Mouse (Mus musculus): ENCODE measurements around the gene Dagla. TPM values are rescaled to one million over a fixed set of nuclear protein-coding genes. Genes with fewer than 3 reads are reported as not detected.

The Dagla gene
- polyA plus RNA-seq, 1 experiment from 2014 or later = 0.20 TPM

- H3K9ac ChIP-seq = no peak overlapping the region
- H3K4me1 ChIP-seq (replicated peaks) = peaks cover 15% of the 10 kb centered on the region
- H3K27ac ChIP-seq = no peak overlapping the region
- no peak overlapping the region for H3K4me3 ChIP-seq (replicated peaks)
- no peak overlapping the region for H3K4me2 ChIP-seq
- peaks cover 45% of the 10 kb centered on the region for H3K27me3 ChIP-seq
- ATAC-seq (ENCODE audit: low read depth) (no peak), DNase-seq (no peak)
- 61% methylated on average over 5 of the region's 5 CpGs for WGBS (ENCODE audit: insufficient replicate concordance)
- no peaks in the 10 kb centered on the region for H3K9me3 ChIP-seq (replicated peaks)
- no peaks in the 10 kb centered on the region for H3K36me3 ChIP-seq
These were observed 2.7 kb upstream of the Dagla start for GRCm38 (mm10) chr19:10307351-10307750.

- no peak overlapping the region for H3K4me2 ChIP-seq
- H3K4me1 ChIP-seq (replicated peaks) = peaks cover 15% of the 10 kb centered on the region
- no peaks in the 10 kb centered on the region for H3K9me3 ChIP-seq (replicated peaks)
- no peak overlapping the region for H3K9ac ChIP-seq
- H3K27me3 ChIP-seq = peaks cover 52% of the 10 kb centered on the region
- no peaks in the 10 kb centered on the region for H3K36me3 ChIP-seq
- no peak overlapping the region for H3K4me3 ChIP-seq (replicated peaks)
- ATAC-seq (ENCODE audit: low read depth) = no peak
- no peak for DNase-seq
- WGBS (ENCODE audit: insufficient replicate concordance) = 72% methylated on average over 5 of the region's 5 CpGs
- no peak overlapping the region for H3K27ac ChIP-seq
These were observed 2.0 kb upstream of the Dagla start for GRCm38 (mm10) chr19:10306521-10307243.

- DNase-seq (no peak), ATAC-seq (ENCODE audit: low read depth) (no peak)
- 50% methylated on average over 12 of the region's 12 CpGs for WGBS (ENCODE audit: insufficient replicate concordance)
- no peak overlapping the region for H3K9ac ChIP-seq
- no peak overlapping the region for H3K27ac ChIP-seq
- H3K4me1 ChIP-seq (replicated peaks) = peaks cover 15% of the 10 kb centered on the region
- peaks cover 52% of the 10 kb centered on the region for H3K27me3 ChIP-seq
- H3K36me3 ChIP-seq = no peaks in the 10 kb centered on the region
- no peak overlapping the region for H3K4me2 ChIP-seq
- no peak overlapping the region for H3K4me3 ChIP-seq (replicated peaks)
- H3K9me3 ChIP-seq (replicated peaks) = no peaks in the 10 kb centered on the region
These were observed 963 bp upstream of the Dagla start for GRCm38 (mm10) chr19:10305640-10306039.

- ATAC-seq (ENCODE audit: low read depth) = no peak
- DNase-seq = no peak
These were observed 282 bp downstream of the Dagla start for GRCm38 (mm10) chr19:10304395-10304794.

GRCm38 (mm10) chr19:10302852-10303251, 1.8 kb downstream of the Dagla start:
- Histone ChIP-seq H3K9ac (no peak overlapping the region), H3K27ac (no peak overlapping the region), H3K4me1 (replicated peaks) (peaks cover 15% of the 10 kb centered on the region), H3K4me2 (no peak overlapping the region), H3K9me3 (replicated peaks) (no peaks in the 10 kb centered on the region), H3K36me3 (no peaks in the 10 kb centered on the region), H3K4me3 (replicated peaks) (no peak overlapping the region), H3K27me3 (peaks cover 52% of the 10 kb centered on the region)
- no peak for DNase-seq
- 65% methylated on average over 3 of the region's 3 CpGs for WGBS (ENCODE audit: insufficient replicate concordance)
- no peak for ATAC-seq (ENCODE audit: low read depth)

More at GRCm38 (mm10) chr19:10304395-10304794, 282 bp downstream of the Dagla start:
- H3K27me3 ChIP-seq = peaks cover 52% of the 10 kb centered on the region
- 9% methylated on average over 37 of the region's 37 CpGs for WGBS (ENCODE audit: insufficient replicate concordance)
- H3K4me1 ChIP-seq (replicated peaks) = peaks cover 15% of the 10 kb centered on the region
- H3K27ac ChIP-seq = no peak overlapping the region
- no peaks in the 10 kb centered on the region for H3K9me3 ChIP-seq (replicated peaks)
- no peaks in the 10 kb centered on the region for H3K36me3 ChIP-seq
- H3K4me3 ChIP-seq (replicated peaks) = peak overlapping the region; percentile 60
- H3K4me2 ChIP-seq = peak overlapping the region; percentile 70
- H3K9ac ChIP-seq = peak overlapping the region; percentile 57

- Histone ChIP-seq H3K9ac (no peak overlapping the region), H3K9me3 (replicated peaks) (no peaks in the 10 kb centered on the region), H3K4me1 (replicated peaks) (peaks cover 16% of the 10 kb centered on the region), H3K27ac (no peak overlapping the region), H3K4me3 (replicated peaks) (no peak overlapping the region), H3K4me2 (no peak overlapping the region), H3K27me3 (peaks cover 44% of the 10 kb centered on the region), H3K36me3 (no peaks in the 10 kb centered on the region)
- DNase-seq = no peak
- no peak for ATAC-seq (ENCODE audit: low read depth)
- 37% methylated on average over 4 of the region's 4 CpGs for WGBS (ENCODE audit: insufficient replicate concordance)
These were observed 2.8 kb downstream of the Dagla start for GRCm38 (mm10) chr19:10301866-10302356.

GRCm38 (mm10) chr19:10301263-10301662, 3.4 kb downstream of the Dagla start:
- Histone ChIP-seq H3K4me3 (replicated peaks) (no peak overlapping the region), H3K4me1 (replicated peaks) (peaks cover 19% of the 10 kb centered on the region), H3K36me3 (no peaks in the 10 kb centered on the region), H3K27me3 (peaks cover 44% of the 10 kb centered on the region), H3K9ac (no peak overlapping the region), H3K27ac (no peak overlapping the region), H3K4me2 (no peak overlapping the region), H3K9me3 (replicated peaks) (no peaks in the 10 kb centered on the region)
- ATAC-seq (ENCODE audit: low read depth) = no peak
- 32% methylated on average over 11 of the region's 11 CpGs for WGBS (ENCODE audit: insufficient replicate concordance)
- DNase-seq = no peak

- DNase-seq (no peak), ATAC-seq (ENCODE audit: low read depth) (no peak)
- Histone ChIP-seq H3K9me3 (replicated peaks) (no peaks in the 10 kb centered on the region), H3K27me3 (peaks cover 45% of the 10 kb centered on the region), H3K4me2 (no peak overlapping the region), H3K4me1 (replicated peaks) (peaks cover 19% of the 10 kb centered on the region), H3K9ac (no peak overlapping the region), H3K27ac (no peak overlapping the region), H3K36me3 (no peaks in the 10 kb centered on the region), H3K4me3 (replicated peaks) (no peak overlapping the region)
- WGBS (ENCODE audit: insufficient replicate concordance) = 49% methylated on average over 4 of the region's 4 CpGs
These were observed 3.9 kb downstream of the Dagla start for GRCm38 (mm10) chr19:10300809-10301208.

- Histone ChIP-seq H3K4me1 (replicated peaks) (peaks cover 11% of the 10 kb centered on the region; the same call in 1 of the 2 replicates), H3K4me2 (no peak overlapping the region), H3K36me3 (no peaks in the 10 kb centered on the region), H3K27ac (no peak overlapping the region), H3K9me3 (replicated peaks) (no peaks in the 10 kb centered on the region), H3K9ac (no peak overlapping the region), H3K4me3 (replicated peaks) (no peak overlapping the region), H3K27me3 (peaks cover 39% of the 10 kb centered on the region)
- ATAC-seq (ENCODE audit: low read depth) = no peak
- no peak for DNase-seq
- 56% methylated on average over 4 of the region's 4 CpGs for WGBS (ENCODE audit: insufficient replicate concordance)
These were observed 6.4 kb downstream of the Dagla start for GRCm38 (mm10) chr19:10298268-10298667.

- H3K4me3 ChIP-seq (replicated peaks) = no peak overlapping the region
- no peak overlapping the region for H3K9ac ChIP-seq
- H3K4me1 ChIP-seq (replicated peaks) = peaks cover 15% of the 10 kb centered on the region; the same call in 1 of the 2 replicates
- H3K27ac ChIP-seq = peak overlapping the region; percentile 43
- H3K36me3 ChIP-seq = no peaks in the 10 kb centered on the region
- ATAC-seq (ENCODE audit: low read depth) (0 out of 2 replicates have a peak, but pooled peaks have one; percentile 41), DNase-seq (no peak)
- 35% methylated on average over 8 of the region's 8 CpGs for WGBS (ENCODE audit: insufficient replicate concordance)
- no peaks in the 10 kb centered on the region for H3K9me3 ChIP-seq (replicated peaks)
- H3K27me3 ChIP-seq = peaks cover 28% of the 10 kb centered on the region
- no peak overlapping the region for H3K4me2 ChIP-seq
These were observed 7.6 kb downstream of the Dagla start for GRCm38 (mm10) chr19:10297041-10297503.

GRCm38 (mm10) chr19:10296306-10296705, 8.4 kb downstream of the Dagla start:
- WGBS (ENCODE audit: insufficient replicate concordance) = 29% methylated on average over 5 of the region's 5 CpGs
- Histone ChIP-seq H3K4me2 (no peak overlapping the region), H3K9ac (no peak overlapping the region), H3K4me1 (replicated peaks) (peaks cover 20% of the 10 kb centered on the region; the same call in 1 of the 2 replicates), H3K4me3 (replicated peaks) (no peak overlapping the region), H3K36me3 (no peaks in the 10 kb centered on the region), H3K27ac (no peak overlapping the region), H3K27me3 (peaks cover 24% of the 10 kb centered on the region), H3K9me3 (replicated peaks) (no peaks in the 10 kb centered on the region)
- DNase-seq (no peak), ATAC-seq (ENCODE audit: low read depth) (no peak)
